11 mouse cellular contexts compared by ENCODE assay signal in the genomic region with DNA sequence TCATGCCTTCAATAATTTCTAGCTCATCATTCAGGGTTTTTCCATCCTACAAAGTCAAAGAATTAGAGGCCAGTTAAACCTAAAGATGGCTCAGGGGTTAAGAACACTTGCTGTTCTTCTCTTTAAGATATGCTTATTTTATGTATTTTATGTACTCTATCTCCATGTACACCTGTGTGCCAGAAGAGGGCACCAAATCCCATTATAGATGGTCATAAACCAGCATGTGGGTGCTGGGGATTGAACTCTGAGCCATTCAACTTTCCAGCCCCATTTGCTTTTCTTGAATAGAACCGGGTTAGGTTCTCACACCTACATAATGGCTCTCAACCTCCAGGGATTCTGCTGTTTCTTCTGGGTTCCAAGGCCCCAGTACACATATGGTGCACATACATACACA. TPM values are rescaled to one million over a fixed set of nuclear protein-coding genes. Genes with fewer than 3 reads are reported as not detected.
DNase-seq lines count a peak whose midpoint lies in the region; ATAC-seq and TF ChIP-seq lines count a peak whose summit lies in the region.
"Had no signal": no experiment of that assay in that cellular context is flagged by ENCODE, and none has a peak within 500 bp of the region (broad histone marks: within the 10 kb centered on the region; RNA-seq: fewer than 3 reads in every experiment).

No protein-coding gene starts in this region.

- ATAC-seq in intestine, postnatal 0 days, result no peak
- no peak for ATAC-seq in intestine, embryonic 16.5 days
- ATAC-seq: inflammation-experienced regulatory T-cells, adult 6 months had no signal

- H3K27me3 ChIP-seq in intestine, postnatal 0 days (replicated peaks; ENCODE audit: control insufficient read depth, insufficient read depth, low read length), result no peaks in the 10 kb centered on the region
- no peaks in the 10 kb centered on the region for H3K27me3 ChIP-seq in intestine, embryonic 16.5 days (replicated peaks; ENCODE audit: control insufficient read depth, insufficient read depth, low read length)
- H3K27me3 ChIP-seq: heart, embryonic 15.5 days had no signal

- DNase-seq in retina, embryonic 14.5 days (ENCODE audit: low spot score), result peak; percentile 7
- DNase-seq in retina, postnatal 1 day, result no peak
- DNase-seq in ZHBTc4 (ENCODE audit: low read depth, low spot score), result peak; percentile 79
- DNase-seq in natural killer cell, adult 2 months (ENCODE audit: low spot score in 2 of 2), result no peak
- no peak for DNase-seq in thymus, postnatal 36 days
- no peak for DNase-seq in cerebellum, adult 9-11 months
- DNase-seq: adrenal gland, adult 8-10 months had no signal

- TF ChIP-seq CTCF in intestine, postnatal 0 days (IDR thresholded peaks at IDR 0.05; ENCODE audit: low read depth), result peak; percentile 54

- no peak overlapping the region for H3K4me2 ChIP-seq in intestine, postnatal 0 days (replicated peaks; ENCODE audit: low read depth)
- H3K4me2 ChIP-seq in intestine, embryonic 16.5 days (ENCODE audit: low read depth, low read length), result no peak overlapping the region
- H3K4me2 ChIP-seq: heart, embryonic 15.5 days had no signal

- no peaks in the 10 kb centered on the region for H3K9me3 ChIP-seq in intestine, postnatal 0 days (ENCODE audit: control insufficient read depth)
- no peaks in the 10 kb centered on the region for H3K9me3 ChIP-seq in intestine, embryonic 16.5 days (ENCODE audit: control insufficient read depth, low read length)
- H3K9me3 ChIP-seq: heart, embryonic 15.5 days had no signal

- H3K36me3 ChIP-seq in intestine, postnatal 0 days (ENCODE audit: control insufficient read depth, insufficient read depth), result peaks cover 56% of the 10 kb centered on the region
- H3K36me3 ChIP-seq in intestine, embryonic 16.5 days (ENCODE audit: control insufficient read depth, insufficient read depth, low read length), result peaks cover 38% of the 10 kb centered on the region

- no peak overlapping the region for H3K27ac ChIP-seq in intestine, postnatal 0 days (ENCODE audit: low read depth, low read length)
- no peak overlapping the region for H3K27ac ChIP-seq in intestine, embryonic 16.5 days (ENCODE audit: low read length)
- H3K27ac ChIP-seq: heart, embryonic 15.5 days had no signal

- no peak overlapping the region for H3K4me3 ChIP-seq in intestine, postnatal 0 days (ENCODE audit: low read depth, low read length)
- H3K4me3 ChIP-seq in intestine, embryonic 16.5 days (ENCODE audit: low read length), result no peak overlapping the region
- H3K4me3 ChIP-seq: heart, embryonic 15.5 days had no signal

- no peak overlapping the region for H3K9ac ChIP-seq in intestine, postnatal 0 days (ENCODE audit: low read depth, low read length)
- H3K9ac ChIP-seq in intestine, embryonic 16.5 days (ENCODE audit: low read depth, low read length), result no peak overlapping the region
- H3K9ac ChIP-seq: heart, embryonic 15.5 days had no signal

- WGBS in intestine, postnatal 0 days, result 63% methylated on average over 1 of the region's 1 CpGs
- WGBS in intestine, embryonic 16.5 days, result 71% methylated on average over 1 of the region's 1 CpGs

- H3K4me1 ChIP-seq in intestine, postnatal 0 days (replicated peaks; ENCODE audit: control insufficient read depth, insufficient read depth, low read length), result peaks cover 2% of the 10 kb centered on the region
- peaks cover 10% of the 10 kb centered on the region; the same call in 1 of the 2 replicates for H3K4me1 ChIP-seq in intestine, embryonic 16.5 days (ENCODE audit: control insufficient read depth, insufficient read depth, low read length)

RNA-seq across cellular contexts. Expression of a gene that starts 5.8 kb away (rescaled TPM):
- 395 and 427 TPM in 2 replicates for polyA plus RNA-seq in intestine, postnatal 0 days (2015; fragmentation: Nextera tagmentation; extraction: Ambion mirVana)
- polyA plus RNA-seq in intestine, embryonic 16.5 days (2015; fragmentation: Nextera tagmentation; extraction: Ambion mirVana), result 686 and 742 TPM in 2 replicates

RNA-seq across cellular contexts. Expression of a gene that starts 5.9 kb away (rescaled TPM):
- polyA plus RNA-seq in intestine, postnatal 0 days (2015; fragmentation: Nextera tagmentation; extraction: Ambion mirVana), result 163 and 164 TPM in 2 replicates
- 681 and 748 TPM in 2 replicates for polyA plus RNA-seq in intestine, embryonic 16.5 days (2015; fragmentation: Nextera tagmentation; extraction: Ambion mirVana)

RNA-seq across cellular contexts. Expression of a gene that starts 29.5 kb away (rescaled TPM):
- polyA plus RNA-seq in intestine, postnatal 0 days (2015; fragmentation: Nextera tagmentation; extraction: Ambion mirVana), result 25.8 and 29.7 TPM in 2 replicates
- 13.8 and 15.8 TPM in 2 replicates for polyA plus RNA-seq in intestine, embryonic 16.5 days (2015; fragmentation: Nextera tagmentation; extraction: Ambion mirVana)

RNA-seq across cellular contexts. Expression of a gene that starts 48.9 kb away (rescaled TPM):
- polyA plus RNA-seq in intestine, postnatal 0 days (2015; fragmentation: Nextera tagmentation; extraction: Ambion mirVana), result 87.1 and 95.3 TPM in 2 replicates
- 139 and 155 TPM in 2 replicates for polyA plus RNA-seq in intestine, embryonic 16.5 days (2015; fragmentation: Nextera tagmentation; extraction: Ambion mirVana)

RNA-seq across cellular contexts. Expression of a gene that starts 54.8 kb away (rescaled TPM):
- 146 and 149 TPM in 2 replicates for polyA plus RNA-seq in intestine, postnatal 0 days (2015; fragmentation: Nextera tagmentation; extraction: Ambion mirVana)
- 246 and 257 TPM in 2 replicates for polyA plus RNA-seq in intestine, embryonic 16.5 days (2015; fragmentation: Nextera tagmentation; extraction: Ambion mirVana)

Comparison
In these comparisons a context has a peak if more than half of its experiments do, and no peak if none do; other contexts are left out.
1. DNase-seq: peak in retina, embryonic 14.5 days (single experiment) and ZHBTc4 (single experiment); none in retina, postnatal 1 day (single experiment), natural killer cell, adult 2 months (0 of 2), thymus, postnatal 36 days (0 of 2) and cerebellum, adult 9-11 months (single experiment).